Mouse (Mus musculus) heart, embryonic 16.5 days (tissue): ENCODE data around the gene Heatr5b. TPM values are rescaled to one million over a fixed set of nuclear protein-coding genes. Genes with fewer than 3 reads are reported as not detected.
A peak's percentile ranks its signal among the peaks of the same experiment; 100 is the strongest.

Source experiments
- ATAC-seq: fragments of 200-750 bp; cut with Nextera tagmentation; replicated peaks from 2 replicates; pipeline ENCODE4 v1.8.0; 2017; ENCODE audit warnings: moderate number of reproducible peaks; ENCODE audit not compliant: insufficient read depth, low FRiP score; ENCODE audit errors: extremely low read depth
- H3K27ac ChIP-seq: fragments of 300-500 bp; sonication (generic); 2 replicates; pipeline ENCODE4 v1.5.1; 2014; ENCODE audit warnings: mild to moderate bottlenecking, low read length, control low read depth, moderate library complexity
- H3K27me3 ChIP-seq: fragments of 300-500 bp; sonication (generic); 2 replicates; pipeline ENCODE4 v1.6.1; 2014; ENCODE audit warnings: low read length, mixed read lengths; ENCODE audit not compliant: control insufficient read depth, insufficient read depth
- H3K36me3 ChIP-seq: fragments of 300-500 bp; sonication (generic); 2 replicates; pipeline ENCODE4 v1.6.1; 2014; ENCODE audit not compliant: control insufficient read depth, insufficient read depth
- H3K4me1 ChIP-seq: fragments of 300-500 bp; sonication (generic); 2 replicates; pipeline ENCODE4 v1.6.1; 2014; ENCODE audit warnings: low read length, mixed read lengths; ENCODE audit not compliant: control insufficient read depth, insufficient read depth
- H3K4me2 ChIP-seq: fragments of 300-500 bp; sonication (generic); 2 replicates; pipeline ENCODE4 v1.6.1; 2014; ENCODE audit warnings: low read depth, mild to moderate bottlenecking, control low read depth, low read length
- H3K4me3 ChIP-seq: fragments of 300-500 bp; sonication (generic); 2 replicates; pipeline ENCODE4 v1.5.1; 2014; ENCODE audit warnings: mild to moderate bottlenecking, control low read depth, low read length
- H3K9ac ChIP-seq: fragments of 300-500 bp; sonication (generic); 2 replicates; pipeline ENCODE4 v1.6.1; 2014; ENCODE audit warnings: low read length, control low read depth
- H3K9me3 ChIP-seq: fragments of 300-500 bp; sonication (generic); replicated peaks from 2 replicates; pipeline ENCODE4 v1.6.1; 2016; ENCODE audit warnings: low read length; ENCODE audit not compliant: control insufficient read depth
- WGBS: fragments of 180-500 bp; shearing (Covaris S2); extraction: QIAGEN DNeasy Blood & Tissue Kit; methylation state at CpG from one replicate; pipeline ENCODE4 v1.1.7; 2014; 5-methylcytosine and 5-hydroxymethylcytosine counted together
- polyA plus RNA-seq: library from polyadenylated mRNA; unstranded; fragments of >200 nt; fragmentation: Nextera tagmentation; extraction: Ambion mirVana; gene quantifications from 2 replicates; pipeline ENCODE4 v1.2.1, GENCODE M21; 2015

Gene Heatr5b
- polyA plus RNA-seq, 1 experiment from 2014 or later: 24.7 TPM

DNA sequence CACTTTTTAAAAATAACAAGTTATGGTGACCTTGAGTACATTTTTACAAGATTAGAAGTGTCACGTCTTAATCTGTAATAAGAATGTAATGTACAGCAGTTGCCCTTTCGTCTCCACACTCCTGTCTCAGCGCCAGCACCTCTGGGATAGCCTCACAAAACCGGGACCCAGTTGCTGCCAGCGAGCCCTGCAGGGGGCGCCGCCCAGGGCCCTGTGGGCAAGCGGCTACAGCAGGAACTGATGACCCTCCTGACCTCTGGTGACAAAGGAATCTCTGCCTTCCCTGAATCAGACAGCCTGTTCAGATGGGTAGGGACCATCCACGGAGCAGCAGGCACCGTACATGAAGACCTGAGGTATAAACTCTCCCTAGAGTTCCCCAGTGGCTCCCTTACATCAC lies 83.1 kb downstream of the Heatr5b start:
- H3K27ac ChIP-seq: no peak overlapping the region
- no peak overlapping the region for H3K4me3 ChIP-seq
- peaks cover 27% of the 10 kb centered on the region for H3K36me3 ChIP-seq
- no peaks in the 10 kb centered on the region for H3K27me3 ChIP-seq
- no peak overlapping the region for H3K9ac ChIP-seq
- H3K9me3 ChIP-seq: no peaks in the 10 kb centered on the region
- no peaks in the 10 kb centered on the region for H3K4me1 ChIP-seq
- no peak overlapping the region for H3K4me2 ChIP-seq
- ATAC-seq: no peak
- WGBS: 58% methylated on average over 10 of the region's 10 CpGs

DNA sequence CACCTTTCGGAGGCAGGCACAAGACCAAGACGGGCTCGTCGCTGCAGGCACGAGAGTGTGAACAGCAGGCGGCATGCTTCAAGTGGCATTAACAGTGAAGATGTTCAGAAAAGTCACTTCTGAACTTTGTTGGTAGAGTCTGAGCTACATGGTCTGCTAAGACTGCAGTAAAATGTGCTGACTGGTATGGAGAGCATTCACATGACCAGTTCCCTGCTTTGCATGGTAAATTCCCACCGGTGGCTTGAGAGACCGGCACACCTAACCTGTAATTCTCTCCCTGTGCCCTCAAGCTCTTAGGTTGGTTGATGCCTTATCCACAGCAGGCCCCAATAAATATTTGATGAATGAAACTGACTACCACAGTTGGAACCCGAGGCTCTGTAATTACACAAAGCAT lies 86.7 kb downstream of the Heatr5b start:
- no peak overlapping the region for H3K9ac ChIP-seq
- no peak for ATAC-seq
- peaks cover 12% of the 10 kb centered on the region for H3K36me3 ChIP-seq
- 82% methylated on average over 9 of the region's 9 CpGs for WGBS
- H3K27me3 ChIP-seq: no peaks in the 10 kb centered on the region
- no peak overlapping the region for H3K27ac ChIP-seq
- no peak overlapping the region for H3K4me3 ChIP-seq
- peaks cover 3% of the 10 kb centered on the region; the same call in 1 of the 2 replicates for H3K4me1 ChIP-seq
- no peak overlapping the region for H3K4me2 ChIP-seq
- H3K9me3 ChIP-seq: no peaks in the 10 kb centered on the region

GRCm38 (mm10) chr17:78738416-78738815 lies 96.7 kb downstream of the Heatr5b start:
- H3K27ac ChIP-seq: no peak overlapping the region
- no peak overlapping the region for H3K9ac ChIP-seq
- no peaks in the 10 kb centered on the region for H3K9me3 ChIP-seq
- H3K4me2 ChIP-seq: no peak overlapping the region
- no peak for ATAC-seq
- H3K27me3 ChIP-seq: no peaks in the 10 kb centered on the region
- 50% methylated on average over 1 of the region's 1 CpGs for WGBS
- H3K4me1 ChIP-seq: peaks cover 11% of the 10 kb centered on the region
- no peaks in the 10 kb centered on the region for H3K36me3 ChIP-seq
- no peak overlapping the region for H3K4me3 ChIP-seq

GRCm38 (mm10) chr17:78737771-78738170 lies 97.4 kb downstream of the Heatr5b start:
- WGBS: 61% methylated on average over 2 of the region's 2 CpGs

DNA sequence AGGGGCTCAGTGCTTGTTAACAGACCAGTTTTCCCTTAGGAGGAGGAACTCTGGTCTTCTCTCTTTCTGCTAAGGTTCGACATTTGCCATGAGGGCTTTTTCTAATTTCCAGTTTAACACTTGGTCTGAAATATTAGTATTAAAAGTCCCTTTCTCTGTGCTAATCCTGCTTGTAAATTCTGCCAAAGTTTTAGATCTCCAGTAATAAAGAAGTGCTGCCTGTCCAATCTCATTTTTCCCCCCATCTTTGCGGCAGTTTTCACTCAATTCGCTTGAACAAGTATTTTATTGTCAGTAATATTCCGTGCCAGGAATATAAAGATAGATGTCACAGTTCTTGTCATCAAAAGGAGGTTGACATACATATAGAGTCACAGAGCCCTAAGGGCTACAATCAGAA lies 98.1 kb downstream of the Heatr5b start, which contains the start of gene Strn:
TSS of gene Strn (minus strand) at position 101 of the 400 bp plus-strand sequence.
- no peak for ATAC-seq
- Histone ChIP-seq H3K9me3 (no peaks in the 10 kb centered on the region), H3K4me2 (peak within 1 kb of the TSS; percentile 90), H3K4me3 (peak within 1 kb of the TSS; percentile 99), H3K36me3 (no peaks in the 10 kb centered on the region), H3K27ac (peak within 1 kb of the TSS; percentile 98), H3K4me1 (peaks cover 24% of the 10 kb centered on the region), H3K27me3 (no peaks in the 10 kb centered on the region), H3K9ac (peak within 1 kb of the TSS; percentile 99)
- WGBS: 38% methylated on average over 4 of the region's 4 CpGs

More at GRCm38 (mm10) chr17:78737771-78738170, 97.4 kb downstream of the Heatr5b start:
- Histone ChIP-seq H3K9me3 (no peaks in the 10 kb centered on the region), H3K27me3 (no peaks in the 10 kb centered on the region), H3K4me2 (no peak overlapping the region), H3K9ac (no peak overlapping the region), H3K4me3 (no peak overlapping the region), H3K4me1 (peaks cover 18% of the 10 kb centered on the region), H3K27ac (no peak overlapping the region), H3K36me3 (no peaks in the 10 kb centered on the region)
- ATAC-seq: no peak

DNA sequence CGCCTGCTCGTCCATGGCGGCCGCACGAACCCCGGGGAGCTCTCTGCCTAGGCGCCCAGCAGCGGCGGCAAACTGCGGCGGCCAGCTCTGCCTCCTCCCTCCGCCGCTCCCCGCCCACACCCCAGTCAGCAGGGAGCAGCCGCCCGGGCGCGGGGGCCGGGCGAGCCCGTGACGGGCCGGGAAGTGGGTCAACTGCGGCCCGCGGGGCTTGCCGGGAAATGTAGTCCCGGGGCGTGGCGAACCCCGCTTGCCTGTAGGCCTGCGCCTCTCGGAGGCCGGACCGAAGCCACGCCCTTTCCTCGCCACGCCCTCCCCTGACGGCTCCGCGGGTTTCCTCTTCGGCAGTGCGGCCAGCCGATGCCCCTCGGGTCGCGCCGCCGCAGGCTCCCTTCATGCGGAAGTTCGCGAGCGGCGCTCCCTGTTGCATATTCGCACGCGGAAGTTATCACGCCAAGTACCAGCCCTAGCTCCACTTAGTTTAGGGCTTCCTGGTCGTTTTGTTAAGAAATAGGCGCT lies 98.6 kb downstream of the Heatr5b start:
- peak overlapping the region; percentile 99 for H3K9ac ChIP-seq

GRCm38 (mm10) chr17:78735731-78736472 lies 99.3 kb downstream of the Heatr5b start:
- H3K4me1 ChIP-seq: peaks cover 30% of the 10 kb centered on the region
- H3K4me3 ChIP-seq: peak overlapping the region; percentile 99
- H3K4me2 ChIP-seq: peak overlapping the region; percentile 72
- peak; percentile 52 for ATAC-seq
- peak overlapping the region; percentile 98 for H3K27ac ChIP-seq
- H3K9ac ChIP-seq: peak overlapping the region; percentile 99
- under 1% methylated on average over 33 of the region's 39 CpGs for WGBS
- H3K36me3 ChIP-seq: no peaks in the 10 kb centered on the region
- no peaks in the 10 kb centered on the region for H3K9me3 ChIP-seq
- H3K27me3 ChIP-seq: no peaks in the 10 kb centered on the region

More for the DNA sequence above, 98.6 kb downstream of the Heatr5b start:
- ATAC-seq: peak; percentile 97
- H3K4me1 ChIP-seq: peaks cover 29% of the 10 kb centered on the region
- H3K27me3 ChIP-seq: no peaks in the 10 kb centered on the region
- peak overlapping the region; percentile 98 for H3K27ac ChIP-seq
- H3K4me3 ChIP-seq: peak overlapping the region; percentile 99
- peak overlapping the region; percentile 90 for H3K4me2 ChIP-seq
- H3K36me3 ChIP-seq: no peaks in the 10 kb centered on the region
- H3K9me3 ChIP-seq: no peaks in the 10 kb centered on the region
- under 1% methylated on average over 59 of the region's 60 CpGs for WGBS

- Histone ChIP-seq H3K4me1 (peaks cover 36% of the 10 kb centered on the region), H3K4me2 (peak overlapping the region; percentile 72), H3K27me3 (no peaks in the 10 kb centered on the region), H3K9me3 (no peaks in the 10 kb centered on the region), H3K4me3 (peak overlapping the region; percentile 99), H3K27ac (peak overlapping the region; percentile 98), H3K36me3 (no peaks in the 10 kb centered on the region), H3K9ac (peak overlapping the region; percentile 99)
- 53% methylated on average over 10 of the region's 10 CpGs for WGBS
- no peak for ATAC-seq
These were observed 100.4 kb downstream of the Heatr5b start for GRCm38 (mm10) chr17:78734806-78735205.

GRCm38 (mm10) chr17:78732056-78732455 lies 103.1 kb downstream of the Heatr5b start:
- Histone ChIP-seq H3K4me1 (peaks cover 44% of the 10 kb centered on the region), H3K9me3 (no peaks in the 10 kb centered on the region), H3K4me2 (peak overlapping the region; percentile 37), H3K9ac (no peak overlapping the region), H3K27ac (peak overlapping the region; percentile 53), H3K36me3 (0 out of 2 replicates have a peak, but pooled peaks cover 2% of the 10 kb centered on the region), H3K27me3 (no peaks in the 10 kb centered on the region), H3K4me3 (no peak overlapping the region)
- WGBS: 45% methylated on average over 1 of the region's 1 CpGs
- no peak for ATAC-seq
